Mouse (Mus musculus): ENCODE data around the gene AV320801. TPM values are rescaled to one million over a fixed set of nuclear protein-coding genes. Genes with fewer than 3 reads are reported as not detected.
"Not testable (repeated sequence)": the region's sequence is repeated elsewhere in the genome, so short reads cannot be mapped to it uniquely, and the experiment has no call there.

Gene AV320801
- not detected for total RNA-seq (2021)
- long read RNA-seq, experiment 1, result 0 reads
- long read RNA-seq, experiment 2, result 0 reads

DNA sequence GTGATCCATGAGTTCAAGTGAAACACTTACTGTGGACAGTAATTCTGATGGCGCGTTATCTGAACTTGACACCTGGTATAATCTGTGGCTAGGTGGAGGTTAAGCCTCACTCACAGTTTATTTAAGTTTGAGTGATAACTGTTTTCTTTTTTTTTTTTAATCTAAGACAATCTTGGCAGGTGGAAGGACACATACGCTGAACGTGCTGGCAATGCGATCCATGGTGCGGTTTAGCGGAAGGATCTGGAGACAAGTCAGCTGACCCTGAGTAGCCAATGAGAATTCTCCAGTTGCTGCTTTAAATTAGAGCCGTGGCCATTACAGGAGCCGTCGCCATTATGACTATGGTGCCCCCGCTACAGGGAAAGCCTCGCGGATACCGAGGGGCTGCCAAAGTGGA is at the start of gene AV320801:
TSS of gene AV320801 (plus strand) at position 301 of the 400 bp plus-strand sequence.
- intact Hi-C loops (cut with DNase I; ENCODE audit: low total_unique reads); DNase-seq: not testable (repeated sequence)

DNA sequence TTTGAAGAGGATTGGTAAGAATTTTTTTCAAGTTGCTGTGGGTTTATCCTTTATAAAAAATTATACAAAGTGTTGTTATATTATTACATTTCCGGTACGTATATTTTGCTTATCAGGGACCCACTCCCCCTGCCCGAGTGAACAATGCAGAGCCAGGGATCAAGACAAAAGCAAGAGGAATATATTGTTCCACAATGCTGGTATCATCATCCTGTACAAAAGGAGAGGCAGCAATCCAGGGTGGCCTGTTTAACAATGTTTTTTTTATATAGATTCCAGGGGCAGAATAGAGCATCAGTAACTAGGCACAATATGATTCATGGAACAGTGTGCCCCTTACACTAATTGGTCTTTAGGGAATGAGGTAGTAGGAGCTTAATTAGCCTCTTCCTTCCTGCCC is 30.2 kb upstream of the AV320801 start:
- DNase-seq; intact Hi-C loops (cut with DNase I; ENCODE audit: low total_unique reads): not testable (repeated sequence)

DNA sequence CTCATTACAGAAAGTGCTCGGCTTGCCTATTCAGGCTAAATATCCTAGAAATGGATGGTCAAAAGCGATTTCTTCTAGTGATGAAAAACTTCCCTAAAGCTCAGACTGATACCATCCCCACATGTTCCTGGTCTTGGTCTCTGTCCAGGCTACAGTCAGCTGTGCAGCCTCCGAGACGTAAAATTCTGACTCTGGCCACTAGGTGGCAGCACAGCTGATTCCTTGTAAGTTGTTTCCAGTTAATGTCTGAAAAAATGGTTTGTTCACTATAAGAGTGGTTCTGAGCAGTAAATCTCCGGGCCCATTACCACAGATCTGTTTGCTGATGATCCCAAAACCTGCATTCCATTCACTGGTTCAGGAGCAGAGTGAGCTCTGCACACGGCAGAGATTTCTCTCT is 12.5 kb upstream of the AV320801 start:
- intact Hi-C loops (cut with DNase I; ENCODE audit: low total_unique reads); DNase-seq: not testable (repeated sequence)

DNA sequence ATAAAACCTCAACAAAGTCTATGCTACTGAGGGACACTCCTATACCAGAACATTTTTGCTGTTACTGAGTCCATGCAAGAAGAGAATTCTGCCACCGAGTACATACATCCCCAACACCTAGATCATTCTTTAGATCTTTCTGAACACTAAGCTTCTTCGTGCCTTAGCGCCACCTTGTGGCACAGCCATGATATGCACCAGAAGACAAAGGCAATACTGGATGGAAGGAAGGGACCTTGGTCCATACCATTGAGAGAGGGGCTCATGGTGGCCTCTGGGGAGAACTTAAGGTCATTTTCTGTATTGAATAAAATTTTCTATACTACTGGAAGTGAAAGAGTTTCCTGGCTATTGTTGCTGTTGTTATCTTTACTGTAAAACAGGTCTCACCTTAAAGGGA is 11.2 kb upstream of the AV320801 start:
- intact Hi-C loops (cut with DNase I; ENCODE audit: low total_unique reads), result not testable (repeated sequence)

More for the DNA sequence above, 11.2 kb upstream of the AV320801 start:
- not testable (repeated sequence) for DNase-seq

Other genes starting within 250 kb of the AV320801 start
- not detected for gene Pramel3, start 192.3 kb upstream of the AV320801 start, total RNA-seq (2021)
- gene Gm5128, start 121.3 kb upstream of the AV320801 start, total RNA-seq (2021), result not detected
- gene Gm7903, start 60.8 kb upstream of the AV320801 start, total RNA-seq (2021), result not detected
- gene Nxf7, start 104.2 kb downstream of the AV320801 start, total RNA-seq (2021), result not detected
- not detected for gene Prame, start 133.1 kb downstream of the AV320801 start, total RNA-seq (2021)
- gene Tcp11x2, start 199.2 kb downstream of the AV320801 start, total RNA-seq (2021), result not detected
- gene Tmsb15a, start 230.7 kb downstream of the AV320801 start, total RNA-seq (2021), result not detected
- gene Armcx5, start 248.1 kb downstream of the AV320801 start, total RNA-seq (2021), result 1 to 10 TPM; 3.5 to 3.9 TPM
- 10 to 100 TPM; 14.6 to 17.4 TPM for gene Gprasp1, start 248.1 kb downstream of the AV320801 start, total RNA-seq (2021)